Mouse (Mus musculus) lung, embryonic 16.5 days (tissue): ENCODE results near the gene Gnaz. TPM values are rescaled to one million over a fixed set of nuclear protein-coding genes. Genes with fewer than 3 reads are reported as not detected.

ENCODE experiments used
- ATAC-seq: fragments of 200-750 bp; cut with Nextera tagmentation; 2 replicates; pipeline ENCODE4 v1.8.0; 2017; ENCODE audit warnings: low read depth, mild to moderate bottlenecking, moderate library complexity
- H3K27ac ChIP-seq: fragments of 300-500 bp; sonication (generic); 2 replicates; pipeline ENCODE4 v1.5.1; 2014; ENCODE audit warnings: mild to moderate bottlenecking, control low read depth, low read length
- H3K27me3 ChIP-seq: fragments of 300-500 bp; sonication (generic); 2 replicates; pipeline ENCODE4 v1.6.1; 2014; ENCODE audit warnings: low read depth, low read length, mixed read lengths; ENCODE audit not compliant: control insufficient read depth, insufficient read depth
- H3K36me3 ChIP-seq: fragments of 300-500 bp; sonication (generic); 2 replicates; pipeline ENCODE4 v1.6.1; 2014; ENCODE audit warnings: low read length; ENCODE audit not compliant: control insufficient read depth, insufficient read depth
- H3K4me1 ChIP-seq: fragments of 300-500 bp; sonication (generic); replicated peaks from 2 replicates; pipeline ENCODE4 v1.6.1; 2014; ENCODE audit warnings: low read length, mixed read lengths; ENCODE audit not compliant: control insufficient read depth, insufficient read depth
- H3K4me2 ChIP-seq: fragments of 300-500 bp; sonication (generic); 2 replicates; pipeline ENCODE4 v1.6.1; 2014; ENCODE audit warnings: low read depth, low read length, control low read depth
- H3K4me3 ChIP-seq: fragments of 300-500 bp; sonication (generic); 2 replicates; pipeline ENCODE4 v1.5.1; 2014; ENCODE audit warnings: mild to moderate bottlenecking, low read length, control low read depth
- H3K9ac ChIP-seq: fragments of 300-500 bp; sonication (generic); 2 replicates; pipeline ENCODE4 v1.6.1; 2014; ENCODE audit warnings: low read length, control low read depth
- H3K9me3 ChIP-seq: fragments of 300-500 bp; sonication (generic); 2 replicates; pipeline ENCODE4 v1.6.1; 2016; ENCODE audit warnings: low read length; ENCODE audit not compliant: control insufficient read depth
- WGBS: fragments of 180-500 bp; shearing (Covaris S2); extraction: QIAGEN DNeasy Blood & Tissue Kit; methylation state at CpG from one replicate; pipeline ENCODE4 v1.1.7; 2014; 5-methylcytosine and 5-hydroxymethylcytosine counted together
- polyA plus RNA-seq: library from polyadenylated mRNA; unstranded; fragments of >200 nt; fragmentation: Nextera tagmentation; extraction: Ambion mirVana; gene quantifications from 2 replicates; pipeline ENCODE4 v1.2.1, GENCODE M21; 2015

Gene Gnaz
- polyA plus RNA-seq, 1 experiment from 2014 or later = 2.1 TPM

DNA sequence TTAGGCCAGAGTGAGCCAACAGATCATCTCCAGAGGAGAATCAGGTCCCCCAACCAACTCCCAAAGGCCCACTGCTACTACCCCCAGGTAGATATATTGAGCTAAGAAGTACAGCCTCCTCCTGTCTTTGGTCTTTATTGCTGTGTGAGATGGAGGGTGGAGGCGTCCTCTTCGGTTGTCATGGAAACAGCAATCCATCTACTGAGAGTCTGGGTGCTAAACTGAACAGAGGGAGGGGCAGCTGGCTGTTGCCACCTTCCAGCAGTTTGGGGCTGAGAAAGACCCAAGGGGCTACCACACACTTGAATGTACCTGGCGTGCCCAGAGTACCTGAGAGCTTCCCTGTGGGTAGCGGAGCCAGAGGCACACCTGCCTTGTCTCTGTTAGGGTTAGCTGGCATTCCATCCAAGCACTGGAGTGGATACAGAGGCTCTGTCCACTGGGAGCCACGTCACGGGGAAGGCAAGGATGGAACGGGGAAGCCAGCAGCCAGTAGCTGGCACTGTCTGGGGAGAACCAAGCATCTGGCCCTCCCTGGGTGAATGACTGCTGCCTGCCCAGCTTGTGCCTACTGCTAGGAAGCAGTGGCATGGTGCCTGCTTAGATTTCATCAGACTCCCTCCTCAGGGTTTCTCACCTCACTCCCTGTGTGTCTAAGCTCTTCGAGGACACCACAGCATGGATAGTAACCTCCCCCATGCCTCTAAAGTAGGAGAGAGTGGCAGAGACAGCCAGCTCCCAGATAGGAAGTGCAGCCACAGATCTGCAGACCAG, 40.1 kb downstream of the Gnaz start:
- ATAC-seq = no peak
- Histone ChIP-seq H3K9ac (no peak overlapping the region), H3K4me1 (peaks cover 11% of the 10 kb centered on the region), H3K36me3 (no peaks in the 10 kb centered on the region), H3K9me3 (no peaks in the 10 kb centered on the region), H3K4me2 (no peak overlapping the region), H3K27ac (no peak overlapping the region), H3K27me3 (no peaks in the 10 kb centered on the region), H3K4me3 (no peak overlapping the region)
- WGBS = 60% methylated on average over 8 of the region's 8 CpGs

DNA sequence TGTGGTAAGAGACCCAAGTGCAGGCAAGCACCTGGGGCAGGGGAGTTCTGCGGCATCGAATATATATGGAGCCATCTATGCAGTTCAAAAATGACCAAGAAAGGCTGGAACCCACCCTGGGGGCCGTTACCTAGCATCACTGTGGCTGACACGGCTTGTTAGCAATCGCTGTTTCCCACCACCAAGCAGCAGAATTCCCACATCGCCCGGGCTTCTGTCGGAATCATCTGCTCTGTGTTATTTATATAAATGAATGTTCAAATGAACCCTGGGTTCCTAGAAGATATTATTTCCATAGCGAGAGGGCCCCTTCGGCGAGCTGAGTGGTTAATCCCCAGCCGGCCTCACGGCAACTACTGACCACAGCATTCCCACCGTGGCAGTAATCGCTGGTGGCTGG, 43.7 kb downstream of the Gnaz start:
- H3K27me3 ChIP-seq = no peaks in the 10 kb centered on the region
- 80% methylated on average over 15 of the region's 15 CpGs for WGBS
- ATAC-seq = no peak
- H3K4me3 ChIP-seq = no peak overlapping the region
- H3K27ac ChIP-seq = no peak overlapping the region
- no peak overlapping the region for H3K4me2 ChIP-seq
- H3K9ac ChIP-seq = no peak overlapping the region
- no peaks in the 10 kb centered on the region for H3K36me3 ChIP-seq
- H3K9me3 ChIP-seq = no peaks in the 10 kb centered on the region
- H3K4me1 ChIP-seq = no peaks in the 10 kb centered on the region

DNA sequence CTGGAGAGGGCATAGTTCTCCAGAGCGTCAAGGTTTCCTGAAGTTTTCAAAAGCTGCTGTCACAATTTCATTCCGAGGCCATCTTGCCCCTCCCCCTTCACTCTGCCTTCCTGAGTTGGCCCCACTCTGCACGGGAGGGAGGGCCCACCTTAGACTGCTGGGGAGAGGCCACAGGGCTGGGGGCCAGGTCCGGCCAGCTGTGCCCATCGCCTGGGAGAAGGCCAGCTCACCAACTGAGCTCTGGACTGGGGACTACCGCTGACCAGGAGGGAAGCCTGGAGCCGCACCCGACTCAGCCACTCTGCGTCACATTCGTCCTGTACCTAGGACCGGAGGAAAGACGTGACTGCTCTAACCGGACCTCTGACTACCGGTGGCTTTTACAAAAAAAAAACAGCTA, 48.5 kb downstream of the Gnaz start:
- ATAC-seq = no peak
- Histone ChIP-seq H3K27ac (no peak overlapping the region), H3K27me3 (no peaks in the 10 kb centered on the region), H3K9ac (no peak overlapping the region), H3K4me1 (no peaks in the 10 kb centered on the region), H3K4me2 (no peak overlapping the region), H3K9me3 (no peaks in the 10 kb centered on the region), H3K36me3 (no peaks in the 10 kb centered on the region), H3K4me3 (no peak overlapping the region)
- 58% methylated on average over 14 of the region's 14 CpGs for WGBS

DNA sequence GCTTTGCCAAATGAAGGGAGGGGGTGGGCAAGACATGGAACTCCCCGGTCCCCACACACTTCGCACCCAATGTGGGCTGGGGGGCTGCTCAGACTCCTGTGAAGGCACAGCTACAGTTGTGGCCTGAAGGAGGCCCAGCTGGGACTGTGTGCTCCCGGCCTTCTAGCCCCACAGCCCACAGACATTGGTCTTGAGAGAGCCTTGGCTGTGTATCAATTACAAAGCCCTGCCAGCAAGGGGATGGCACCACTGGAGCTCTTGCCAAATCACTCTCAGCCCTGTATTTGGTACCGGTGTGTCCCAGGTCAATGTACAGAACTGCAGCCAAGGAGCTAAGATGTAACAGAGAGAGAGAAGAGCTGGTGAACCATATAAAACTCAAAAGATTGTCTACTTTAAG, 49.5 kb downstream of the Gnaz start:
- WGBS = 69% methylated on average over 4 of the region's 4 CpGs
- no peaks in the 10 kb centered on the region for H3K36me3 ChIP-seq
- no peaks in the 10 kb centered on the region for H3K27me3 ChIP-seq
- no peak overlapping the region for H3K9ac ChIP-seq
- no peak overlapping the region for H3K27ac ChIP-seq
- H3K4me1 ChIP-seq = no peaks in the 10 kb centered on the region
- no peak overlapping the region for H3K4me3 ChIP-seq
- no peaks in the 10 kb centered on the region for H3K9me3 ChIP-seq
- no peak for ATAC-seq
- H3K4me2 ChIP-seq = no peak overlapping the region

DNA sequence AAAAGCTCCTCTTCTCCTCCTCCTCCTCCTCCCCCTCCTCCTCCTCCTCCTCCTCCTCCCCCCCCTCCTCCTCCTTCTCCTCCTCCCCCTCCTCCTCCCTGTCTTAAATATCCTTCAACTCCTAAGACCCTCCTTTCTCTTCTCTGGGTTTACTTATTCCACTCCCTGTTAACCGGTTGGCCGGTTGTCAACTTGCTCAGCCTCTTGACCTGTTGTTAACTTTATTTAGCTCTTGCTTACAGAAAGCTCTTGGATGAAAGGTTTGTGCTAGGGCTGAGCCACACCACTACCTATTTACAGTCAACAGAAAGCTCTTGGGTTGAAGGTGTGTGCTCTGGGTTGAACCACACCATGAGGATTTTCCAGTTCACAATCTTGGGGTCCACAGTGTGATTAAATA, 53.3 kb downstream of the Gnaz start:
- no peak for ATAC-seq
- no peaks in the 10 kb centered on the region for H3K4me1 ChIP-seq
- H3K27ac ChIP-seq = no peak overlapping the region

DNA sequence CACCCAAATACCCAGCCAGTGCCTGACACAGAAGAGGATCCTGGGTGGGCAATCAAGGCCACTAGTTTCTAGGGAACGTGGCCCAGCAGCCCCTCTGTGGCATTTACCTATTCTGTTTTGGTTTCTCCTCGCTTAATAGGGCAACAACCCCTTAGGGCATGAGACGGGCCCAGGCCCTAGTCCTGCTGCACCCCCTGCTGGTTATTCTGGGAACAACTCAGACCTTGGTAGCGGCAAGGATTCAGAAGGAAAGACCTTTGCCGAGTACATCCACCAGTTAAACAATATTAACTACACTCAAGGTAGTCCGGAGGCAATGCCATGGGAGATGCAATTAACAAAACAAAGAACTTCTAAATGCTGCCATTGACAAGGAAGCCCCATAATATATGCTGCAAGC, 54.2 kb downstream of the Gnaz start:
- Histone ChIP-seq H3K36me3 (no peaks in the 10 kb centered on the region), H3K9me3 (no peaks in the 10 kb centered on the region), H3K4me1 (no peaks in the 10 kb centered on the region), H3K4me2 (no peak overlapping the region), H3K4me3 (no peak overlapping the region), H3K9ac (no peak overlapping the region), H3K27me3 (no peaks in the 10 kb centered on the region), H3K27ac (no peak overlapping the region)
- WGBS = 8% methylated on average over 6 of the region's 6 CpGs
- ATAC-seq = peak; percentile 59

More for the DNA sequence above, 53.3 kb downstream of the Gnaz start:
- Histone ChIP-seq H3K4me2 (no peak overlapping the region), H3K36me3 (no peaks in the 10 kb centered on the region), H3K27me3 (no peaks in the 10 kb centered on the region), H3K9ac (no peak overlapping the region), H3K9me3 (no peaks in the 10 kb centered on the region), H3K4me3 (no peak overlapping the region)
- 13% methylated on average over 2 of the region's 2 CpGs for WGBS

DNA sequence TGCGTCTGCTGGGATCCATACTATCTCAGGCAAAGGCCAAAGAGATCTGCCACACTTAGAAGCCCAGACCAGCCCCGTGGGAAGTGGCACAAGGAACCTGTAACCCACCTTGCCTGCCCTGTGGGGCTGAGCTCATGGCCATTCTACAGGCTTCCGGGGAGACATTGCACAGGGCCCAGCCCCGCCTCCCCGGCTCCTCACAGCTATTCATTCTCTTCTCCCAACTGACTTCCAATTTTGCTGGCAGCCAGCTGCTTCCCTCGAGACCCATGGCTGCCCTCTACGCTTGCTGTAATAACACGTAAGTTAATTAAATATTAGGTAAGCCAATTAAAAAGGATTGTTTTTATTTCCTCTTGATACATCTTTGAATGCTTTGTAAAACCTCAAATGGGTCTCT, 59.5 kb downstream of the Gnaz start:
- WGBS = 64% methylated on average over 8 of the region's 8 CpGs
- ATAC-seq = no peak
- Histone ChIP-seq H3K9me3 (no peaks in the 10 kb centered on the region), H3K4me2 (no peak overlapping the region), H3K27me3 (no peaks in the 10 kb centered on the region), H3K4me3 (no peak overlapping the region), H3K27ac (no peak overlapping the region), H3K9ac (no peak overlapping the region), H3K4me1 (no peaks in the 10 kb centered on the region), H3K36me3 (no peaks in the 10 kb centered on the region)

DNA sequence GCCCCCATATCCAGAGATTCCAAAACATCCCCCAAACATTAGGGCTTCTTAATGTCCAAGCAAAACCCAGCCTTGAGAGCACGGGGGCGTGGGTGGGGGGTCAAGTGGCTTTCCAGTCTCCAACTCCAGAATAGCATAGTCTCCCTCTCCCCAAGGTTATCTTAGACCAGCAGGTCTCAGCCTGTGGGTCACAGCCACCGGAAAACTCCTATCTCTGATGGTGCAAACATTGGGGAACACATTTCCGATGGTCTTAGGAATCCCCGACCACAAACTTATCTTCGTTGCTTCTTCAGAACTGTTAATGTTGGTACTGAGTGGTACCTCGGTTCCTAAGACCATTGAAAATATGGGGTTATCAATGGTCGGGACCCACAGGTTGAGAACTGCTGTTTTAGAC, 61.8 kb downstream of the Gnaz start:
- Histone ChIP-seq H3K36me3 (no peaks in the 10 kb centered on the region), H3K4me1 (no peaks in the 10 kb centered on the region; the same call in 1 of the 2 replicates), H3K9me3 (no peaks in the 10 kb centered on the region), H3K4me3 (no peak overlapping the region), H3K4me2 (no peak overlapping the region), H3K27ac (no peak overlapping the region), H3K9ac (no peak overlapping the region), H3K27me3 (no peaks in the 10 kb centered on the region)
- ATAC-seq = no peak
- 69% methylated on average over 8 of the region's 8 CpGs for WGBS

DNA sequence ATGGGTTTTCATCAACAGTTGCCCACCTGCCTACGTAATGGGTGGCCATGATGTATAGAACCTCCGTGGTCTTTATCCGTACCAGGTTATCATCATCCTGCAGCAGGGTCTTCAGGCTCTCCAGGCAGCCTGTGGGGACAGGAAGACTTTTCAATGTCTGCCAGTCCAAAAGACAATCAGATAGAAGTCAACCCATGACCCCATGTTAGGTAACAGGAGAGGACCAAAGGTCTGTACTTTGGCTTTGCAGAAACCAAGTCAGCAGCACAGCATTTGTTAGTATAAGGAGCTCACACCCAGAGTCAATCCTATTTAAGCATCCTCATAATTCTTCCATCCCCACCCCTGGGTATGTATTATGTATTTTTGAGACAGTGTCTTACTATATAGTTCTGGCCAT, 62.7 kb downstream of the Gnaz start:
- Histone ChIP-seq H3K4me1 (no peaks in the 10 kb centered on the region; the same call in 1 of the 2 replicates), H3K36me3 (no peaks in the 10 kb centered on the region), H3K4me3 (no peak overlapping the region), H3K4me2 (no peak overlapping the region), H3K9me3 (no peaks in the 10 kb centered on the region), H3K9ac (no peak overlapping the region), H3K27ac (no peak overlapping the region), H3K27me3 (no peaks in the 10 kb centered on the region)
- 91% methylated on average over 3 of the region's 3 CpGs for WGBS
- ATAC-seq = no peak
